Mouse (Mus musculus) thymus, postnatal 0 days (tissue): ENCODE results near the gene Lif. TPM values are rescaled to one million over a fixed set of nuclear protein-coding genes. Genes with fewer than 3 reads are reported as not detected.

Experiments used
- DNase-seq: peaks from one replicate; pipeline ENCODE4 v3.0.0-alpha.2; 2015; ENCODE audit warnings: low spot score
- polyA plus RNA-seq: library from polyadenylated mRNA; unstranded; fragments of >200 nt; fragmentation: Nextera tagmentation; extraction: Ambion mirVana; gene quantifications from 2 replicates; pipeline ENCODE4 v1.2.1, GENCODE M21; 2015

Lif gene
- polyA plus RNA-seq, 1 experiment from 2014 or later, result 0.65 TPM

GRCm38 (mm10) chr11:4261188-4261494 lies 3.8 kb downstream of the Lif start:
- DNase-seq, result peak; percentile 85

DNA sequence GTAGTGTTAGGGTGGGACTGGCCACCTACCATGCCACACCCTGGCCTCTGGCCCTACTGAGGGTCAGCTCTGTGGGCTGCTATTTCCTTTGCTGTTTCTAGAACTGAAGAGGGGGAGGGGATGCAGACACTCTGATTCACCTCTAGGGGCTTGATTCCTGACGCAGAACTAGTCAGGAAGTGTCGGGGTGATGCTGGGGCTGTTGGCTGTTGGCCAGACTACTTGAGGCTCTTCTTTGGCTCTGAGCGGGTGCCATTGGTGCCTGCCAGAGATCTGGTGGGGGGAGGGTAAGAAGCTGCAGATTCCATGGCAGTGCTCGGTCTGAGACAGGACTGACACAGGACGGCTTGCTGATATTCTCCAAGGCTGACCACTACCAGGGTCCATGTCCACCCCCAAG lies 4.6 kb downstream of the Lif start:
- DNase-seq, result peak; percentile 57

DNA sequence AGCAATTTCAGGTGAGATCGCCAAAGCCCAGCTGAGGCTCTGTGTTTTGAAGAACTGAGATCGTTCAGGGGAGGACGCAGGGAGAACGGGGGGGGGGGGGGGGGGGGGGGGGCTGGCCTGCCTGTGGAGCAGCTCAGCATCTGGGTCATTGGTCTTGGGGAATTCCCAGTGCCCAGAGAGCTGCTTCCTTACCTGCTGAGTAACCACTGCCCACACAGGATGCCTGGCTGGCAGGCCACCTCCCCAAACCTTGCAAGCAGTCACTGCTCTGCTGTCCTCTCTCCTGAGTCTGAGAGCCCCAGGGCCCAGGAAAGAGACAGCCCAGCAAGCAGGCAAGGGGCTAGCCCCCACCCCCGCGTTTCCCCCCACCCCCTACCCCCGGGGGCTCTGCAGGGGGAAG lies 5.5 kb downstream of the Lif start:
- no peak for DNase-seq

DNA sequence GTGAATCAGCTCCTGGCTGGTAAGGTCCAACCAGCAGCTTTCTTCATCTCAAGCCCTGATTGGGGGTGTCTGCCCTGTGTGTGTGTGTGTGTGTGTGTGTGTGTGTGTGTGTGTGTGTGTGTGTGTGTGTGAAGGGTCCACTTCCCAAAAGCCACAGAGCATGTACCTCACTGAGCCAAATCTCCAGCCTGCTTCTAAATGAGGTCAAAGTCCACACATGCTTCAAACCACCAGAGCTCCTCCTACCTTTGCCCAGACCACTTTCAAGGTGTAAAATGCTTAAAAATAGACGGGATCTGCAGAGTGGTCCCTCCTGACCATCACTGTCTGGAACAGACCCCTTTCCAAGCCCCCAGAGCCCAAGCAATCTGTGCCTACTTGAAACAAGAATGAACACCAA lies 5.9 kb downstream of the Lif start:
- no peak for DNase-seq

- DNase-seq, result no peak
Measured at GRCm38 (mm10) chr11:4264066-4264465, 6.7 kb downstream of the Lif start.

DNA sequence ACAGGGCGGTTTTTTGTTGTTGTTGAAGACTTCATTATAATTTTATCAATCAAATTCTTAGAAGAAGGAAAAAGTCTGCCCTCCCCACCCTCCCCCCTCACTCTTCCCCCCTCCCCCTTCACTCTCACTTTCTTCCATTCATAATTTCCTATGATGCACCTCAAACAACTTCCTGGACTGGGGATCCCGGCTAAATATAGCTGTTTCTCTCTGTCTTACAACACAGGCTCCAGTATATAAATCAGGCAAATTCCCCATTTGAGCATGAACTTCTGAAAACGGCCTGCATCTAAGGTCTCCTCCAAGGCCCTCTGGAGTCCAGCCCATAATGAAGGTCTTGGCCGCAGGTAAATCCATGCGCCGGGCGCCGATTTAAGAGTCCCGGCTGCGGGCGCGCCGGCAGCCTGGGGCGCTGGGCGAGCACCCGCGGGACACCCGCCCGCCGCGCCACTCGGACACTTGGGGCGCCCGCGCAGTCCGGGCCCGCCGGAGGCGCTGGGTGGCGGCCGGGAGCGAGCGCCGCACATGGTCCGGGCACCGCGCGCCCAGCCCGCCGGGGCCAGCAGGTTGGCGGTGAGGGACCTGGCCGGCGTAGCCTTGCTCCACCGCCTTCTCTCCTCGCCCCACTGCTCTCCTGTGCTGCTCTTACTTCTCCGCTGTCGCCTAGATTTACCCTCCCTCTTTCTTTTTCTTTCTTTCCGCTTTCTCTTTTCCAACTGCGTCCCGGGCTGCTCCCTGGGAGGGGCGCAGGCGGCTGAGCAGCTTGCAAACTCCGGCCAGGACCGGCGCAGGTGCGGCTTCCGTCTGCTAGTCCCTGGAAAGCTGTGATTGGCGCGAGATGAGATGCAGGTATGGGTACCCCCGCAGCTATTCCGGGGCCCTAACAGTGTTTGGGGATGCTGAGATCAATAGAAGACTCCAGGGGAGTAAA lies 9.2 kb downstream of the Lif start:
- DNase-seq, result no peak

DNA sequence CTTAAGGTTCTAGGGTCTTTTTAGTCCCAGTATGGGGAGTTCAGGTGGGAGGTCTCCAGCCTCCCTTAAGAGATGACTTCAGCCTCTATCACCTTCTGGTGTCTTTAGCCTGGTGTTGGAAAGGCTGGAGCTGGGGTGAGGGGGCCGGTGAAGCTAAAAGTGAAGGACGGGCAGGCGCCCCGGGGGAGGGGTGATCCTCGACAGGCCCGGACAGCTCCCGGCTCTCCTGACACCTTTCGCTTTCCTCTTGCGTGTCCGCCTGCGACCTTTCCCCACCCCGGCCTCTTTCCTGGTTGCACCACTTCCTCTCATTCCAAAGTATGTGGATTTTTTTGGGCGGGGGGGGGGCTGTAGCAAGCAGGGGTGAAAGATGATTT lies 9.8 kb downstream of the Lif start:
- DNase-seq, result no peak

GRCm38 (mm10) chr11:4268500-4268899 lies 11.1 kb downstream of the Lif start:
- peak; percentile 54 for DNase-seq

GRCm38 (mm10) chr11:4270744-4271459 lies 13.5 kb downstream of the Lif start:
- no peak for DNase-seq

GRCm38 (mm10) chr11:4271544-4271943 lies 14.2 kb downstream of the Lif start:
- DNase-seq, result no peak

DNA sequence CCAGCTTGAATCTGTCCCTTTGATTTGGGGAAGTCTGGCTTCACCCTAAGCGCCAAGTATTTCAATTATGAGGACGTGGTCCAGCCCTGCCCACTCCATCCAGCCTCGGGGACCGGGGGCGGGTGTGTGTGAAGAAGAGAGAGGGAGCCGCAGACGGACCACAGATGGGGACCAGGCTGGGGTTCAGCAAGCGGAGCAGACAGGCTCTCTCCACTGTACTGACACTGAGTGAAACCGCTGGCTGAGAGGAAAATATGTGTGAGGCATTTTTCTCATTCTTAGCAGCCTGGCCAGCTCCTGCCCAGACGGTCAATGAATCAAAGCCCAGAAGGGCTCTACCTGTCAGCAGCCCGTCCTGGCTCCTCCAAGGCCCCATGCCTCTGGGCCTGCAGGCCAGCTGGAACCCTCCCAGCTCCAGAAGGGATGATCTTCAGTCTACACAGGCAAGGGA lies 19.1 kb downstream of the Lif start:
- no peak for DNase-seq

DNA sequence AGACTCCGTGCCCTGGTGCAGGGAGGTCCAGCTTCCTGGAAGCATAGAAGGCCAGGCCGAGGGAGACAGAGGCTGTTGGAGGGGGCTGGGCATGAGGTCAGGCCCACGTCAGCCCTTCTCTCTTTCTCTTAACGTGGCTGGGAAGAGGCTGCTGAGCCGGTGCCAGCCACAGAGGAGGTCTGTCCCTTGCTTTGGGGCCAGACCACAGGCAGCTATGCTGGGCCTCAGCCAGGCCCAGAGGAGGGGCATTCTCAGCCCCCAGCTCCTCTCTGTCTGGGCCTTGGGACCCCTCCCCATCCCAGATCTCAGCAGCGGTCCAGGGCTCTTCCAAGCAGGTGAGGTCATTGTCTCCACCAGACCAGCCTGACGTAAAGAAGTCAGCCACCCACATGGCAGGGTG lies 22.6 kb downstream of the Lif start:
- DNase-seq, result no peak

GRCm38 (mm10) chr11:4281852-4282251 lies 24.5 kb downstream of the Lif start:
- no peak for DNase-seq

DNA sequence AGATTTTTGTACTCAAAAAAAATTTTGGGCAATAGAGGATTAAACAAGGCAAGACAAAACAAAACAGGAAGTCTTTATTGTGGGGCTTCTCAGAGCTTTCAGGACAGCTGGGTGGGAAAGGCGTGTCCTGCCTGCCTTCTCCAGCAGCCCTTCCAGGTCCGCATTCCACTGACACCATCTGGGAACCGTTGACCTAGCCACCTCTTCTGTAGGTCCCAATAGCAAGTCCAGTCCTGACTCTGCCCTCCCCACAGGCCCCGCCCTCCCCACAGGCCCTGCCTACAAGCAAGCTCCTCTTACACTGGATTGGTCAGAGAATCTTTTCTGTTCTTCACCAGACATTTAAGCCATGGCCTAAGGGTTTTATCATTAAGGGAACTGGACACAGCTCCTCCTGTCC lies 26.3 kb downstream of the Lif start:
- DNase-seq, result no peak

GRCm38 (mm10) chr11:4289280-4289679 lies 31.9 kb downstream of the Lif start:
- peak; percentile 58 for DNase-seq

GRCm38 (mm10) chr11:4291639-4292038 lies 34.3 kb downstream of the Lif start:
- no peak for DNase-seq

GRCm38 (mm10) chr11:4292224-4292887 lies 35.0 kb downstream of the Lif start:
- no peak for DNase-seq

DNA sequence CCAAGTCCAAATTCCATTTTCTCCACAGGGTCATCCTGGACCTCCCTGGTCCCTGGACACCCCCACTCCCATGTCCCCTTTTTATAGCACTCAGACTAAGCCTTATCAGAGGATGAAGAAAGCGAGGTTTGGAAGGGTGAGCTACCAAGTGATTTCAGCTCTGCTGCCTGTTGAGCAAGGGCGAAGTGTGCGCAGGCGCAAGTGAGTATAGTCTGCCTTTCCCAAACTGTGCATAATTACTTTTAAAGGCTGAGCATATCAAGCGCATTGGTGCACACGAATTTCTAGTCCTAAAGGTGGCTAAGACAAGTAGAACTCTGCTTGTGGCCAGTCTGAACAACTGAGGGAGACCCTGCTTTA lies 35.5 kb downstream of the Lif start:
- no peak for DNase-seq

DNA sequence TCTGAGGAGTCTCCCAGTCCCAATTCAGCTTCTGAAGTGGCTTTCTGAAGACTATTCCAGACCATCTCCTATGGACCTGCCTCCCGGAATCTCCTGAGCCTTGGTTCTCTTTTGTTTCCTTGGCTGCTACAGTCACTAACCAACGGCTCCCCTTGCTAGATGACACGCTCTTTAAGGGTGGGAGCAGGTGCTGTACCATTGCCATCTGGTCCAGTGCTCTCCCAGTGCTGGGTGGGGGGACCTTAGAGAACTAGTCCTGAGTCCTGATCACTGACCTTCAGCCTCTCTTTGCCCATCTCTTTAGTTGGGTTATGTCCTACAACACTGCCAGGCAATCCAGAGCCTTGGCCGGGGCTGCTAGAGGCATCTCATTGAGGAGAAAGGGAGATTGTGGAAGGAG lies 36.1 kb downstream of the Lif start:
- no peak for DNase-seq

- no peak for DNase-seq
Measured at GRCm38 (mm10) chr11:4294047-4294446, 36.7 kb downstream of the Lif start.

- peak; percentile 44 for DNase-seq
Measured at GRCm38 (mm10) chr11:4294495-4295351, 37.4 kb downstream of the Lif start.
